Mouse (Mus musculus) olfactory bulb, adult 2 months (tissue): Measurements from ENCODE around the gene Celsr2.

Experiments used
- CTCF ChIP-seq: fragments of 200-500 bp; IDR thresholded peaks from 2 replicates; pipeline ENCODE4 v1.5.1; 2012; ENCODE audit warnings: low read depth, mild to moderate bottlenecking, low read length, moderate library complexity; ENCODE audit not compliant: insufficient read depth
- POLR2A ChIP-seq: fragments of 200-500 bp; IDR thresholded peaks from 2 replicates; pipeline ENCODE4 v1.6.1; 2012; ENCODE audit warnings: mild to moderate bottlenecking, low read depth, low read length, moderate library complexity; ENCODE audit not compliant: insufficient read depth

DNA sequence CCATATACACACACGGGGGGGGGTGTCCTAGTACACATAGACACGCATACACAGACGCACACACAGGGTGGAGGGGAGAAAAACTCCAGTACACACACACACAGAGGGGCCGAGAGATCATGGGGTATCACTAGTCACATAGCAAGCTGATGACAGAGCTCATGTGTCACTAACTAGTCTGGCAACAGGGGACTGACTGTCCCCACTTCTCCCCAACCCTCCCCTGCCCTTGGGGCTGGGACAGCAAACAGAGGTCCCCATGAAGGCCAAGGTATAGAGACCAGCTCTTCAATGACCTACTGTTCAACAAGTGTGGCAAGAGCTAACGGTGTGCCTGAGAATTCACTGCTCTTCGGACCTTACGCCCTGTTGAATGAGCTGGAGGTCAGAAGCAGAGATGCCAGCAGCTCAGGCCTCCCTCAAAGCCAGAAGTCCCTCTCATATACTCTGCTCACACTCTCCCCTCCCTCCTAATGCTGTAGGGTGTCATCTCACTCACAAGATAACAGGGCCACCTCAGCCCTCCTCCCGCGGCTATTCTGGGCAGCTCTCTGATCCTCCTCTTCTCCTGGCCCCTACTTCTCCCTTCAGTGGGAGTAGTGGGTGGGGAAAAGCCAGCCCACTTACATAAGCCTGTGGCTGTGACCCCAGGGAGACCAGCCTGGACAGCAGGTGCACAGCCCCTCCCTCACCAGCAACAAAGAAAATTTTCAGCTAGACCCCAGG lies 50.9 kb downstream of the Celsr2 start, which contains the start of gene Mybphl:
- TF ChIP-seq CTCF (no peak), POLR2A (no peak)
